Mouse (Mus musculus) right cerebral cortex, postnatal 36 days (tissue): ENCODE results near the gene Eif3d.
A peak's percentile ranks its signal among the peaks of the same experiment; 100 is the strongest.
"Not testable (repeated sequence)": the region's sequence is repeated elsewhere in the genome, so short reads cannot be mapped to it uniquely, and the experiment has no call there.

Experiments
- DNase-seq, 2 experiments: peaks; one replicate each; pipeline ENCODE4 v3.0.0; 2022; ENCODE audit warnings: low spot score in 2 of 2, mixed read lengths in 1 of 2

Gene Eif3d

DNA sequence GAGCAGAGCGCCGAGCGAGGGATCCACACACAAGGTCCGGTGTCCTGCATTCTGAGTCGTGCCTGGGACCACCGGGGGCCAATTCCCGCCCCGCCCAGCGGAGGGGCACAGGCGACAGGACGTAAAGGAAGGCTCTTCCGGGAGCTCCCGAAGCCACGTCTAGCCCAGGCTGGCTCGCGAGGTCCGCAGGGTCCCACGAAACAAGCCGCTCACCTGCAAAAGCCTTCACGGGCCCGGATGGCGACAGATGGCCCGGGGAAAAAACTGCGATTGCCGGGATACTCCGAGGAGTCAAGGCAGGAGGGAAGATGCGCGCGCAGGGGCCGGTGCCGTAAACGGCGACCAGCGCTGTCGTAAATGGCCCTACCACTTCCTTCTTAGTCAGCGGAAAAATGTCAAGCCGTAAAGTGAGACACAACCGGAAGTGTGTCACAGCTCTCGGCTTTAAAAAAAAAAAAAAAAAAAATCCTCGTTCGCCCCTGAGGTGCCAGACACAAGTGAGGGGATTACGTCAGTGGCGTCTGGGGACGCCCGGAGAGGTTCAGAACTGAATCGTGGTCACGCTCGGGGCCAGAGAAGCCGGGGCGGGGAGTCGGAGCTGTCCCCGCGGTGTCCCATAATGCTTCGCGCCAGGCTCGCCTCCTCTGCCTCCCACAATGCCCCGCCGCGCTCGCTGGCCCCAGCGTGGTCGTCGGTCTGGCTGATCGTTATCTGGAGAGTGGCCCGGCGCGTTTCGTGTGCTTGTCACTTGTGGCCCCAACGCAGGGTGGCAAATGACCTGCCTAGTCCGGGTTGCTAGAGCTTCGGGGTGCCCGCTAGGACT is at the start of gene Eif3d:
TSS of gene Eif3d (minus strand) at position 344 of the 823 bp plus-strand sequence.
- DNase-seq: peak; percentile 96 to 99

DNA sequence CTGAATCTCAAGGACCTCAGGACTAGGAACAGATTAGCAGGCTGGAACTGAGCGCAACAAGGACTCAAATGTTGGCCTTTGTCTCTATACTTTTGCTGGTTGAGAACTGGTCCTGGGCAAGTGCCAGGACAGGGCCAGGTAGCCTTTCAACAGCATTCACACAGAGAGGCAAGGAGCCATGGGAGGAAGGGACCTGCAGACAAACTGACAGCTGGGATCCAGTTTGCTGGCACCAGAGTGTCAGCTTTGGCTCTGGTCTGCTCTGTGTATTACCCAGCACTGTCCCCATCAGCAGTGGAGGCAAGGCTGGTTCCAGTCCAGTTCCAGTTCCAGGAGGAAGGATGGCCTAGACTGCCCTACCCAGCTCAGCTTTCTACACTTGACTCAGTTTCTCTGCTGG is 43.4 kb upstream of the Eif3d start:
- no peak for DNase-seq

DNA sequence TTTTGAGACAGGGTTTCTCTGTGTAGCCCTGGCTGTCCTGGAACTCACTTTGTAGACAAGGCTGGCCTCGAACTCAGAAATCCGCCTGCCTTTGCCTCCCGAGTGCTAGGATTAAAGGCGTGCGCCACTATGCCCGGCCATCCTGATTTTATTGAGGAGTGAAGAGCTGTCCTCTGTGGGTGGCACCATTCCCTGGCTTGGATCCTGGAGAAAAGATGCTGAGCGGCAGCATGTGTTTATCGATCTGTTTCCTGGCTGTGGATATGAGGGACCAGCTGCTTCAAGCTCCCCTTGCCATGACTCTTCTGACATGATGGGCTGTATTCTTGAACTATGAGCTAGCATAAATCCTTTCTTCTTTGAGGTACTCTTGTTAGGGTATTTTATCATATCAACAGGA is 37.6 kb upstream of the Eif3d start:
- DNase-seq: not testable (repeated sequence)

DNA sequence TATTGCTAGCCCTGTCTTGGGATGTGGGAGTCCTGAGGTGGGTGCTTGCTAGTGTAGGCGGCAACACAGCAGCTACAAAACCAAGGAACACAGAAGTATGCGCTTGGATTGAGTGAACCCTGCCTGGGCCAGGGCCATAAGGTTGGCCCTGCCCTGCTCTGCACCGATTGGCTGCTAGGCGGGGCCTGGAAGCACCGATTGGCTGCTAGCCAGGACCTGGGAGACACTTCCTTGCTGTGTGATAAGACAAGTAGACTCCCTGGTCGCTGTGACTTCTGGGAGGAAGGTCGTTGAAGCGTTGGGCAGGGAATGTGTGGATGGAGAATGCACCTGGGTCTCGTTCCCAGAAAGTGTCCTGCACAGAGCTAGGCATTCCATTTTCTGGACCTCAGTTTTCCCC is 33.3 kb upstream of the Eif3d start:
- no peak for DNase-seq

DNA sequence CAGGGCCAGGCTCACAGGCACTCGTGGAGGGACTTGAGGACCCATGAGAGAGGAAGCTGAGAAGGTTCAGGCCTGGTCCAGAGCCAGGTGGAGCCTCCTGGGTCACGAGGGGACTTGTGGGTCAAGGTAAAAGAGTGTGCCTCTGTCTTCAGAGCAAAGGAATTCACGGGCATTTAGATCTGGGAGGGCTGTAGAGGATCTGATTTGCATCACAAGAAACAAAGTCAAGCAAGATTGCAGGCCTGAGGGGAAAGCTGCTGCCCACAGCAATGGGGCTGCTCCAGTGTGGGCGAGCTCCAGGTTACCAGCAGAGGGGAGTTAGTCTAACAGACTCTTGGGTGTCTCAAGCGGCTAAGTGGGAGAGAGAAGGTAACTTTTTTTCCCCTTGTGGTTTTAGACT is 30.8 kb upstream of the Eif3d start:
- DNase-seq: no peak

DNA sequence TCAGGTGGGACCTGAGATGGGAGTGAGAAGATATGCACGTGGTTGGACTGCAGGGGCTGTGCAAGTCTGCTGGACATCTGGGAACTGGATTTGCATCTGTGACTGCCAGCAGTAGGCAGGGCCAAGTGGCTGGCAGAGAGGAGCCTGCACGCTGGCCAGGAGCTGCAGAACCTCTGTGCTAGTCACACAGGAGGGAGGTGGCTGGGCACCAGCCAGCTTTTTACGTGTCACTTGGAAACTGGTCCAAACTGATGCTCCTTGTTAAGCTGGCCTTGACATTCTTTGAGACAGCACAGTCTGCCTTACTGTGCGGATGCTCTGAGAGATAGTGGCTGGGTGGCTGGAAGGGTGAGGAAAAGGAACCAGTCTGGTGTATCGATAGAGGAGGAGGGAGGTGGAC is 17.9 kb upstream of the Eif3d start:
- no peak for DNase-seq

DNA sequence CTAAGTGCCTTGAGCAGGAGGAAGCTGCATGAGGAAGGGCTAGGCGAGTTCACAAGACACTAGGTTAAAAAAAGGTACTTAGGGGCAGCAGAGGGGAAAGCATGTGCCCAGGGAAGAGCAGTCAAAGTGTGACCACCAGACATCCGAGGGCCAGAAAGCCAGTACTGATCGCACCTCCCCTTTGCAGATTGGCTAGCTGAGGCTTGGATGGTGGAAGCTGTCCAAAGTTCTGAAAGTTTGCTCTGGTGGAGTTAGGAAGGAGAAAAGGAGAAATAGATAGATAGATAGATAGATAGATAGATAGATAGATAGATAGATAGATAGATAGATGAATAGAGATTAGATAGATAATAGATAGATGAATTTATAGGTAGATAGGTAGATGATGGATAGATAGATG is 12.8 kb upstream of the Eif3d start:
- no peak for DNase-seq

DNA sequence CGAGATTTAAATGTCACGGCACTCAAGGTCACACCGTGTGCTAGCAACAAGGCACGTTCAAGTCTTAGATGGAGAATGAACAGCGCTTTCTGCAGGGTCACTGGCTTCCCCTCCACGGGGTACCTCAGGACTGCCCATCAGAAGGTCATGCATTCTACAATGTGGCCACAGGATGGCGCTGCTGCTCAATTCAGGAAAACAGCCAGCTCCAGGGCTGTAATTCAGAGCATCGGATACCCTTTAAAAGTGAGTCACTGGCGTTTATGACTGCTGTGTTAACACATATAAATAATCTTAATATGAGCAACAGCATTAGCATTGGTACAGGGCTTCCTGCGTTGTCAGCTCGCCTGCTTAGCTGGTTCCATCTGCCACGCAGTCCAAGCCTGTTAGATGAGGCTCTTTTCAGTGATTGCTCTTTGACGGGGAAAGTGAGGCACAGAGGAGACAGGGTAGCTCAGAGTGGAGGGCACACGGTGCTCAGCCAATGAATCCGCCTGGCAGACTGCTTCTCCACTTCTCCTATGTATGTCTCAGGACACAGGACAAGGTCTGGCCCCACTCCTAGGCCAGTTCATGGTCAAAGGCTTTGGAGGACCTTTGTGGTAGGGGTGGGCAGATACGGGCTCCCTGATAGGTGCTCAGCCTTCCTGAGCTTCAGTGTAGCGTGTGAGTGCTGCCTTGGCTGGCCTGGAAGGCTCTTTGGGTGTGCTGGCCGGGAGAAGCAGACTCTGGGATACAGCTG is 11.8 kb upstream of the Eif3d start:
- DNase-seq: peak; percentile 50 to 64

DNA sequence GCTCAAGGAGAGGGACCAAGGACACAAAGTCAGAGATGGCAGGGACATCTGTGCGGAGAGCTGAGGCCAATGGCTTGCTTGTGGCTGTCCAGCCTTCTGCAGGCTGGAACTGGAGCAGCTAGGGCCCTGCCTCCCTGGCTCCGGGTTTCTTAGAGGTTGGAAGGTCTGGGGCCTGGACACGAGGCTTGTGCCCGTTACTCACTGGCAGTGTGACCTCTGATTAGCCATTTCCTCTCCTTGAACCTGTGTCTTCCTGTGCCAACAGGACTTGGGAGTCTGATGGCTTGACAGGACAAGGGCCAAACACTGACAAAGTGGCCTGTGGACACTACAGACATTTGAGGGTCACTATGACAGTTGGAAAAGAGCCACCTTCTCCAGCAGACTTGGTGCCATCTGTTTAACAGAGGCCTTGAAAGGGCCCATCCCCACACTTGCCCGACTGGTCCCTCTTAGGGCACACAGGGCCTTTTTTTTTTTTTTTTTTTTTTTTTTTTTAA is 10.6 kb upstream of the Eif3d start:
- DNase-seq: no peak

DNA sequence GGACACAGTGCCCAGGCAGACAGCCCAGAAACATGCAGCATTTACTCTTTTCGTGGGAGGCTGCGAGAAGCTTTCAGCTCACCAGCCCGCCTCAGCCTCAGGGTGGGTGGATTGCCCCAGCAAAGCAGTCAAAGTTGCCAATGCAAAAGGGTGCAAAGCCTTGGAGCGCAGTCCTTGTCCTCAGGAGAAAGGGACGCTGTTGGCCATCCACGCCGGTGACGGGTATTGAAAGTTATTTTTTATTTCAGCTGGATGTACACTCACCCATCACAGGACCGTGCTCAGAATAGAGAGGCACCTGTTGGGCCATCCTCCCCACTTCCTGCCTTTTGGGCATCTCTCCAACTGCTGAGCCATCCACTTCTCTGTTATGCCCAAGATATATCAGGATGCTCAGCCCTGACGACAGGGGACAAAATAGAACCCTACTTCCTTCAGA is 8.8 kb upstream of the Eif3d start:
- DNase-seq: peak; percentile 59 to 81

DNA sequence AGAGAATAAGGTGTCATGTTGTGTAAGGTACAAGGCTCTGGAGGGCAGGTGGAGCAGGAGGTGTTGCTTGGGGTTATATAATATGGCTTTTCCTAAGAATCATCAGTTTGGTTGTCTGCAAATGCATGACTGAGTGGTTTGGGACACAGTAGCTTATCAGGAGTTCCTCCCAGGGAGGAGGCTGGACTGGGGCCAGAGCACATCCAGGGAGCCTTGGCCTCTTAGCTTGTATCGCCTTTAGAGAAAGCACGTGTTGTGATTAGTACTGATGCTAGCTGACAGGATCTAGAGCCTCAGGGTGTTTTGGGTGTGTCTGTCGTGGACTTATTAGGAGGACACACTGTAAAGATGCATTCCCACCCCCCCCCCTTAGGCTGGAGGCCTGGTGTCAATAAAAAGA is 7.0 kb upstream of the Eif3d start:
- no peak for DNase-seq

DNA sequence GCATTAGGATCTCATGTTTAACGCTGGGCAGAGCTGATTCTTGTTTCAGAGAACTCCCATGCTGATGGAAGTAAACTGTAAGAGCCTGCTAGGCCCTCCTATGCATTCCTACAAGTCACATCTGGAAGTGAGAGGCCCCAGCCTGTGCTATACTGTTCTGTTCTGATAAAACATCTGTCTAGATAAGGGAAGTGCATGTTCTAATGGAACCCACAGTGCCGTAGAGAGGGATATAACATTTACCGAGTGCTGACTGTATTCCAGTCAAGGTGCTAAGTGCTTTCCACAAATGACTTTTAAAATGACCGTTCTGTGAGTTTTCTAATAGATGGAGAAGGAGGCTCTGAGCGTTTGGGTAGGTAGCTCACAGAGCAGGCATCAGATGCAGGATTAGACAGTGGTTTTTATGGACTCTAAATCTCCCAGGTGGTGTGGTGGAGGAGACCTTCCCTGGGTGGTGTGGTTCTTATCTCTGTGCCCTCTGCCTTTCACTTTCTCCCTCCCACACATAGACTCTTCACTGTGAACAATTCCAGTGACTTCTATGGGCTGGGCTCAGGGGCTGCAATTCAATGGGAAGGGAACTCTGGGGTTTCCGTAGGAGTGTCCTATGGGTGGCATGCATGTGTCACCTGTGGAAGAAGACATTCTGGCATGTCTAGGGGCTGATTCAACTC is 3.7 kb upstream of the Eif3d start:
- DNase-seq: no peak

DNA sequence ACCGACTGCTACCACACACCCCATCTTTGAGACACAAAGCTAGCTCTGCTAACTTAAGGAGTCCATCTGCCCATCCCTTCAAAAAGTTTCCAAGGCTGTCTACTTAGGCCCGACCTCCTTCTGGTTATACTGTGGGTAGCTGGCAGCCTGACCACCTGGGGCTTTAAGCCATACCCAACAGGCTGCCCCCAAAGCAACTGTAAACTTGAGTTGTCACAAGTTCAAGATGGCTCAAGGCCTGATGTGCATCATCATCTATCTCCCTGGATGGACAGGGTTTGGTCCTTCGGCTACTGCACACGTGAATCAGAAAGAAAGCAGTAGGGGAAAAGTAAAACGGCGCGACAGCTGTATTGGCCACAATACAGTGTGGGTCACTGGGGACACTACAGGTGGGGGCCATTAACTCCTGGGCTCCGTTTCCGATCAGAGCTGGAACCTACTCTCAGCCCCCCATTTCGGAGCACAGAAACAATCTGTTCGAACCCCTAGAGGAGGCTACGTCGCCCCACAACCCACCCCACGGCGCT is 608 bp downstream of the Eif3d start:
- no peak for DNase-seq

DNA sequence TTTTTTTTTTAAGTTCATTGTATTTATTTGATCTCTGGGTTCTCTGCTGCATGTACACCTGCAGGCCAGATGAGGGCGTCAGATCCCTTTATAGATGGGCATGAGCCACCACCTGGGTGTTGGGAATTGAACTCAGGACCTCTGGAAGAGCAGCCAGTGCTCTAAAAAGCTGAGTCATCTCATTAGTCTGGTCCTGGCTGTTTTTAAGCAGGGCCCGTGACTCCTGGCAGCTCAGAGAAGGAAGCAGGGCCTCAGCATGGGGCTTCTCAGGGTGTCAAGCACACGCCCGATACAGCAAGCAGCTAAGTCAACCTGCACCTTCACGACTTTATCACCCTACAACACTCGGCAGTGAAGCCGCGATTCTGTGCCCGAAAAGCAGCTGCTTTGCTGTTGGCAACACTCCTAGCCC is 5.5 kb downstream of the Eif3d start:
- no peak for DNase-seq

DNA sequence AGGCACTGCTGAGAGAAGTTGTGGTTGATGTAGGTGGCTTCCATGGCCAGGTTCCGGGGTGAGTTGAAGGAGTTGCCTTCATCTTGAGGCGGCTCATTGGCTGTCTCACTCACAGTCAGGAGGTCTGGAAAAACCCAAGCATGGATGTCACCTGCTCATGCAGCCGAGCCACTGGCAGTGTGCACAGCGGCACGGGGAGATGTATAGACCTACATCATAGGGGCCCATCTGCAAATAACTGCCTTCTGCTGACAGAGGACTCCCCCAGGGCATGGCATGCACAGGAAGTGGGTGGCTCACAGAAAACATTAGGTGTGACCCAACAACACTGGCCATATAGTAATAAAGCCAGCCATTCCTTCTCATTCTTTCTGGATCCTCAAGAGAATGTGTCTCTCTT is 8.2 kb downstream of the Eif3d start:
- no peak for DNase-seq

DNA sequence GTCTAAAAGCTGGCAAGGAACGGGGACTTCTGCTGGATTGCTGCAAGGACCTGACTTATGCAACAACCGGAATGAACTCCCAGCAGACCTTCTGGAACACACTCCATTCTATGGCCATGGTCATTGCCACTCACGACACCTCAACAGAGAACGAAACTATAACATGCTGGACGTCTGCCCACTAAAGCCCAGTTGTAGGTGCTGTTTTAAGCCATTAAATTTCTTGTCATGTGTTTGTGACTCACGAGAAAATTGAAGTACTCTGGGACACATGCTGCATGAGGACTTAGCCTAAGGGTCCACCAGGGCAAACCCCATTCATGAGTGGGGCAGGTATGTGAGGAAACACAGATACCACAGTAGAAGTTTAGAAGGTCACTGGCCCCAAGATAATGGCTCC is 9.9 kb downstream of the Eif3d start:
- DNase-seq: no peak

DNA sequence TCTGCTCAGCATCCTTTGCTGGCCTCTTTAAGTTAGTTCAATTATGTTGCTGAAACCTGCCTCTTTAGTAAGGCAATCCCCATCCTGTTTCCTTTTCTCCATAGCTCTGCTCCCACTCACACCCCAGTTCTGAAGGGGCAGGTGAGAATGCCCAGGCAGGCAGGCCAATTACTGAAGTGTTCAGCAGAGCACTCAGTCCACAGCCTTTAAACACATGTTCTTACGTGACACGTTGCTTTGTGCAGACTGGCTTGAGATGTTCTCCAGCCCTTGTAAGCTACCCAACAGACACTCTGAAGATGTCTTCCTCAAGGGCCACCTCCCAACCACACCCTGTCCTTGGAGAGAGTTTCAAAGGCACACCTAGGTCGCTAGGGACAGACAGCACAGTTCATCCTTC is 12.5 kb downstream of the Eif3d start:
- DNase-seq: no peak

DNA sequence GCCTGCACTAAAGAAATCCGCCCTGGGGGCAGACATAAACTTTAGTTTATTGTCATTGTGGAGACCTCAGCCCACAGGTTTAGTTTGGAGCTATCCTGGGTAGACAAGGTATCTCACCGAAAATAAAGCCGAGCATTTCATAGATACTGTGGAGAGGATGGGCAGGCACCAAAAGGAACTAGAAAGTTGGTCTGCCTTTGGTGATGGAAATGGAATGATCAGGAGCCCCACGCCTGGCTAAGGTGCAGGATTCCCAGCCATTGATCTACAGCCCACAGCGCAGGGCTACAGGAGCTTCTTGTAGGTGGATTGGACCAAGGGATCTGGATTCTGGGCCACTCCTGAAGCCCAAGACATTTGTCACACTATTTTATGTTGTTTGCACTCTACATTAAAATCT is 13.0 kb downstream of the Eif3d start:
- no peak for DNase-seq

DNA sequence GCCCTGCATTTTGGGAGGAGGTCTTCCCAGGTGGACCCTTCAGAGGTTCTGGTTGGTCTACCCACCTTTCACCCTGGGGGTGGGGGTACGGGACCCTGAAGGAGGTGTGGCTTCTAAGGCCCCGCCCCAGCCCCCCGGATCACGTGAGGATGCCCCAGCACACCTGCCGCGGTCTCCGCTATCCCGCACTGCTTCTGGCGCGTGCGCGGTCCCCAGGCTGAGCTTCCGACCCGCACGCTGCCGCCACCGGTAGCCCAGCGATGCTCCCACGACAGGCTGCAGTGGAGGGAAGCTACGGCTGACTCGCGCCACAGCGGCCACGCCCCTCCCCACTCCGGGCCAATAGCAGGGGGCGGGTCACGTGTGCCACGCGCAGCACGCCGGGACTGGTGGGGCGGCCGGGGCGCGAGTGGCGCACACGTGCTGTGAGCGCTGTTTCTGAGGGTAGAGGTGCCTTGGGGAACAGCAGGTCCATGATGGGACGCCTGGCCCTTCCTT is 14.2 kb downstream of the Eif3d start, which contains the start of gene Foxred2:
TSS of gene Foxred2 (minus strand) at position 319 of the 498 bp plus-strand sequence.
- peak; percentile 77 to 84 for DNase-seq

DNA sequence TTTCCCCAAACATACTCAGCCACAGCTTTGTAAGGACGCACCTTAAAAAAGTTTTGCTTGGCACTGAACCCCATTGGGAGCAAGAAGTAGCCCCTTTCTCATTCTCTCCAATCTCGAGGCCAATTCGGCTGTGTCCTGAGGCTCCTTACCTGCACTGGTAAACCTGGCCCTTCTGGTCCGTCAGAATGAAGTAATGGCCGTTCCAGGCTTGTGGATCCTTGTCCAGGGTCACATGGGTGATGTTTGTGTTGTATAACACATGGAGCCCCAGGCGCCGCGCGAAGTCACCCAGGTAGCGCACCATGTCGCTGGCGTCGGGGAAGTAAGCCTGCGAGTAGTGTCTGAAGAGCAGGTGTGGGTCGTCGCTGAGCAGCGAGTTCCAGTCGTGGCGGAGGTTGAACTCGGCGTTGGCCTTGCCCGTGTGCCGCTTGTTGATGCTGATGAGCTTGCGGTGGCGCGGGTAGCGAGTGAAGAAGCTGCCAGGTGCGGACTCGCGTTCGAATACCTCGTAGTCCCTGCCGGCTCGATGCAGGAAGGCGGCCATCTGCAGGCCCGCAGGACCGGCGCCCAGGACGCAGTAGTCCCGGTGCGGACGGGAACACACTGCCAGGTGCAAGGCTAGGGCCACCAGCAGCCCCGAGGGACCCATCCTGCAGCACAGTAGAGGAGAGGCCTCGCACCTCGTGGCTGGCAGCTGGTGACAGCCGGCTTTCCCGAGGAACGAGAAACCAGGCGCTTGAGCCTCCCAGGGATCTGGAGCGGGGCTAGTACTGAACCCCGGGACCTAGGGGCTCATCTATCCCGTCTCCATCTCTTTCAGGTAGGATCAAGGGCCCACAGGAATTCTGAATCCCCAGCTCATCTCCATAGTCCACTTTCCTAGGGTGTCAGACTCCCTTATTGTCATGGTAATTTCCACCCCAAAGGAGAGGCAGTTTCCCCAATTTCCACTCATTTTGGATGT is 14.9 kb downstream of the Eif3d start:
- DNase-seq: peak in 1 of 2 experiments; percentile 26

DNA sequence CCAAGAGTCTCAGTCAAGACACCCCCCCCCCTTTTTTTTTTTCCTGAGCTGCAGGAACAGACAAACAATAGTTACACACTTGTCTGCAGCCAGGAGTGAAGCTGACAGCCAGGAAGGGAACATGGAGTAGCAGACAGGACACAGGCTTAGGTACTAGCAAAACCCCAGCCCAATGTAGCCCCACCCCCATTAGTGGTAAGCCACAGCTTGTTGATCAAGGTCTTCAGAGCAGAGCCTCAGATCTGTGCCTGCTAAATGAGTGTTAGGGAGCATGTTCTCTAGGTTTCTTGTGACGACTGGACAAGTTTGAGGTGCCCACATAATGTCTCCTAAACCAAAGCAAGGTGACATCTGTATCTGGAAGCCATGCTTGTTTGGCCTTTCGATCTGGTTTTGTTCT is 16.3 kb downstream of the Eif3d start:
- DNase-seq: no peak
